ENCODE assay signal across 22 mouse cellular contexts in the genomic region with DNA sequence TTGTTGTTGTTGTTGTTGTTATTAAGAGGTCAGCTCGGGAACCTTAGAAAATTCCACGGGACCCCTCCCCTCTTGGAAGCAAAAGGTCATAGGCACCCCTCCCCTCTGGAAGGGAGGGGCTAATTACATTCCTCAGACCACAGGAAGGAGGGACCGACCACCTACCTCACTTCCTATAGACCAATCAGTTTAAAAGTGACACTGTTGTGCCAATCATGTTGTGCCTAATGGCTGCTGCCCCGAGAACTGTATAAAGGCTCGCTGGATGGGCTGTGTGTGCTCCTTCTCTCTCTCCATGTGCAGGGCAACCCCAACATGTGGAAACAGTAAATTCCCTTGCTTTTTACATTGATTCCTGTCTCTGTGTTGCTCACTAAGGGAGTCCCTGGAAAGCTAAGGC.
A peak's percentile ranks its signal among the peaks of the same experiment; 100 is the strongest.
DNase-seq lines count a peak whose midpoint lies in the region; ATAC-seq and TF ChIP-seq lines count a peak whose summit lies in the region.
"Had no signal": no experiment of that assay in that cellular context is flagged by ENCODE, and none has a peak within 500 bp of the region (broad histone marks: within the 10 kb centered on the region; RNA-seq: fewer than 3 reads in every experiment).

No protein-coding gene starts in this region.

- no peaks in the 10 kb centered on the region for H3K4me1 ChIP-seq in forebrain, embryonic 11.5 days (replicated peaks; ENCODE audit: control insufficient read depth, insufficient read depth, low read length)
- H3K4me1 ChIP-seq in forebrain, embryonic 15.5 days, result 0 out of 2 replicates have a peak, but pooled peaks cover 8% of the 10 kb centered on the region
- H3K4me1 ChIP-seq in hindbrain, embryonic 11.5 days (replicated peaks; ENCODE audit: control insufficient read depth, insufficient read depth, low read length), result no peaks in the 10 kb centered on the region
- no peaks in the 10 kb centered on the region for H3K4me1 ChIP-seq in hindbrain, postnatal 0 days (ENCODE audit: insufficient read depth, low read length)
- H3K4me1 ChIP-seq in midbrain, embryonic 13.5 days (replicated peaks), result peaks cover 6% of the 10 kb centered on the region; the same call in 1 of the 2 replicates
- H3K4me1 ChIP-seq in heart, embryonic 12.5 days (replicated peaks), result no peaks in the 10 kb centered on the region
- H3K4me1 ChIP-seq: embryonic facial prominence, embryonic 13.5 days; heart, embryonic 10.5 days; heart, embryonic 15.5 days; hindbrain, embryonic 15.5 days had no signal

- 75% methylated on average over 5 of the region's 5 CpGs for WGBS in forebrain, embryonic 11.5 days
- WGBS in forebrain, embryonic 15.5 days, result 63% methylated on average over 5 of the region's 5 CpGs
- WGBS in hindbrain, embryonic 11.5 days, result 80% methylated on average over 5 of the region's 5 CpGs
- WGBS in hindbrain, postnatal 0 days, result 80% methylated on average over 5 of the region's 5 CpGs
- 57% methylated on average over 5 of the region's 5 CpGs for WGBS in midbrain, embryonic 13.5 days
- WGBS in heart, embryonic 12.5 days, result 63% methylated on average over 5 of the region's 5 CpGs

- H3K27ac ChIP-seq in forebrain, embryonic 11.5 days (ENCODE audit: low read depth, low read length), result no peak overlapping the region
- H3K27ac ChIP-seq in forebrain, embryonic 15.5 days (replicated peaks), result no peak overlapping the region
- H3K27ac ChIP-seq in hindbrain, embryonic 11.5 days (ENCODE audit: low read depth, low read length), result no peak overlapping the region
- H3K27ac ChIP-seq in hindbrain, postnatal 0 days, result no peak overlapping the region
- H3K27ac ChIP-seq in midbrain, embryonic 13.5 days, result no peak overlapping the region
- no peak overlapping the region for H3K27ac ChIP-seq in heart, embryonic 12.5 days (ENCODE audit: poor library complexity, severe bottlenecking)
- H3K27ac ChIP-seq: embryonic facial prominence, embryonic 13.5 days; heart, embryonic 10.5 days; heart, embryonic 15.5 days; hindbrain, embryonic 15.5 days had no signal

- H3K9me3 ChIP-seq in forebrain, embryonic 11.5 days (ENCODE audit: control insufficient read depth, low read length), result no peaks in the 10 kb centered on the region
- no peaks in the 10 kb centered on the region for H3K9me3 ChIP-seq in forebrain, embryonic 15.5 days
- H3K9me3 ChIP-seq in hindbrain, embryonic 11.5 days (ENCODE audit: control insufficient read depth, low read length), result no peaks in the 10 kb centered on the region
- H3K9me3 ChIP-seq in hindbrain, postnatal 0 days (ENCODE audit: low read length), result no peaks in the 10 kb centered on the region
- no peaks in the 10 kb centered on the region for H3K9me3 ChIP-seq in midbrain, embryonic 13.5 days
- no peaks in the 10 kb centered on the region for H3K9me3 ChIP-seq in heart, embryonic 12.5 days (replicated peaks)
- H3K9me3 ChIP-seq: embryonic facial prominence, embryonic 13.5 days; heart, embryonic 10.5 days; heart, embryonic 15.5 days; hindbrain, embryonic 15.5 days had no signal

- H3K27me3 ChIP-seq in forebrain, embryonic 11.5 days (ENCODE audit: control insufficient read depth, insufficient read depth, low read length), result no peaks in the 10 kb centered on the region
- H3K27me3 ChIP-seq in forebrain, embryonic 15.5 days, result no peaks in the 10 kb centered on the region
- no peaks in the 10 kb centered on the region for H3K27me3 ChIP-seq in hindbrain, embryonic 11.5 days (ENCODE audit: control insufficient read depth, insufficient read depth, low read length)
- no peaks in the 10 kb centered on the region for H3K27me3 ChIP-seq in hindbrain, postnatal 0 days (ENCODE audit: insufficient read depth, low read length)
- no peaks in the 10 kb centered on the region for H3K27me3 ChIP-seq in midbrain, embryonic 13.5 days
- no peaks in the 10 kb centered on the region for H3K27me3 ChIP-seq in heart, embryonic 12.5 days (replicated peaks)
- H3K27me3 ChIP-seq: embryonic facial prominence, embryonic 13.5 days; heart, embryonic 15.5 days; hindbrain, embryonic 15.5 days had no signal

- no peaks in the 10 kb centered on the region for H3K36me3 ChIP-seq in forebrain, embryonic 11.5 days (ENCODE audit: control insufficient read depth, insufficient read depth, low read length)
- H3K36me3 ChIP-seq in forebrain, embryonic 15.5 days, result no peaks in the 10 kb centered on the region
- no peaks in the 10 kb centered on the region for H3K36me3 ChIP-seq in hindbrain, embryonic 11.5 days (ENCODE audit: control insufficient read depth, insufficient read depth, low read length)
- no peaks in the 10 kb centered on the region for H3K36me3 ChIP-seq in hindbrain, postnatal 0 days (ENCODE audit: insufficient read depth, low read length)
- H3K36me3 ChIP-seq in midbrain, embryonic 13.5 days, result no peaks in the 10 kb centered on the region
- H3K36me3 ChIP-seq in heart, embryonic 12.5 days, result no peaks in the 10 kb centered on the region
- H3K36me3 ChIP-seq: embryonic facial prominence, embryonic 13.5 days; heart, embryonic 10.5 days; heart, embryonic 15.5 days; hindbrain, embryonic 15.5 days had no signal

- no peak overlapping the region for H3K4me3 ChIP-seq in forebrain, embryonic 11.5 days (ENCODE audit: low read depth, low read length)
- H3K4me3 ChIP-seq in forebrain, embryonic 15.5 days, result no peak overlapping the region
- H3K4me3 ChIP-seq in hindbrain, embryonic 11.5 days (ENCODE audit: low read depth, low read length), result no peak overlapping the region
- no peak overlapping the region for H3K4me3 ChIP-seq in hindbrain, postnatal 0 days (ENCODE audit: low read length)
- H3K4me3 ChIP-seq in midbrain, embryonic 13.5 days (replicated peaks), result no peak overlapping the region
- no peak overlapping the region for H3K4me3 ChIP-seq in heart, embryonic 12.5 days
- H3K4me3 ChIP-seq: embryonic facial prominence, embryonic 13.5 days; heart, embryonic 10.5 days; heart, embryonic 15.5 days; hindbrain, embryonic 15.5 days had no signal

- no peak overlapping the region for H3K4me2 ChIP-seq in forebrain, embryonic 11.5 days (ENCODE audit: low read depth, low read length, severe bottlenecking)
- no peak overlapping the region for H3K4me2 ChIP-seq in forebrain, embryonic 15.5 days (replicated peaks)
- no peak overlapping the region for H3K4me2 ChIP-seq in hindbrain, embryonic 11.5 days (replicated peaks; ENCODE audit: low read depth, low read length)
- no peak overlapping the region for H3K4me2 ChIP-seq in hindbrain, postnatal 0 days (ENCODE audit: low read depth, low read length)
- H3K4me2 ChIP-seq in midbrain, embryonic 13.5 days (replicated peaks), result no peak overlapping the region
- no peak overlapping the region for H3K4me2 ChIP-seq in heart, embryonic 12.5 days
- H3K4me2 ChIP-seq: embryonic facial prominence, embryonic 13.5 days; heart, embryonic 15.5 days; hindbrain, embryonic 15.5 days had no signal

- ATAC-seq in forebrain, embryonic 11.5 days (replicated peaks; ENCODE audit: low FRiP score), result peak; percentile 69
- ATAC-seq in forebrain, embryonic 15.5 days (replicated peaks), result no peak; the same call in 1 of the 2 replicates
- peak; percentile 53; the same call in 1 of the 2 replicates for ATAC-seq in hindbrain, embryonic 11.5 days (ENCODE audit: low FRiP score)
- ATAC-seq in hindbrain, postnatal 0 days, result no peak
- peak; percentile 74 for ATAC-seq in midbrain, embryonic 13.5 days
- no peak for ATAC-seq in heart, embryonic 12.5 days (ENCODE audit: insufficient number of reproducible peaks, low FRiP score)
- ATAC-seq: CD4-positive, CD25-positive, alpha-beta regulatory T cell, adult 4 months had no signal

- no peak overlapping the region for H3K9ac ChIP-seq in forebrain, embryonic 11.5 days (ENCODE audit: low read length)
- H3K9ac ChIP-seq in forebrain, embryonic 15.5 days (replicated peaks), result no peak overlapping the region
- no peak overlapping the region for H3K9ac ChIP-seq in hindbrain, embryonic 11.5 days (ENCODE audit: low read depth, low read length)
- H3K9ac ChIP-seq in hindbrain, postnatal 0 days (replicated peaks; ENCODE audit: low read length), result no peak overlapping the region
- no peak overlapping the region for H3K9ac ChIP-seq in midbrain, embryonic 13.5 days (replicated peaks)
- H3K9ac ChIP-seq in heart, embryonic 12.5 days, result no peak overlapping the region
- H3K9ac ChIP-seq: embryonic facial prominence, embryonic 13.5 days; heart, embryonic 15.5 days; hindbrain, embryonic 15.5 days had no signal

- TF ChIP-seq CTCF in hindbrain, postnatal 0 days (IDR thresholded peaks at IDR 0.05; ENCODE audit: low read depth), result no peak

- no peak for DNase-seq in forebrain, embryonic 11.5 days (ENCODE audit: low spot score)
- no peak for DNase-seq in hindbrain, embryonic 11.5 days (ENCODE audit: low spot score)
- no peak for DNase-seq in hindbrain, postnatal 0 days (ENCODE audit: low spot score)
- peak; percentile 8 for DNase-seq in ES-CJ7 (ENCODE audit: low read depth, low spot score)
- DNase-seq in kidney, postnatal 36 days, result no peak
- DNase-seq: adrenal gland, adult 2 months; adrenal gland, postnatal 25 days; B cell, adult 2 months; cerebellum, adult 18-20 months; cerebellum, adult 9-11 months; cerebellum, postnatal 36 days; gastrocnemius, postnatal 10 days; heart, adult 18-20 months; heart, postnatal 14 days had no signal

Comparison
In these comparisons a context has a peak if more than half of its experiments do, and no peak if none do; other contexts are left out.
1. ATAC-seq: peak in forebrain, embryonic 11.5 days (single experiment), hindbrain, embryonic 11.5 days (single experiment) and midbrain, embryonic 13.5 days (single experiment); none in forebrain, embryonic 15.5 days (single experiment), hindbrain, postnatal 0 days (single experiment) and heart, embryonic 12.5 days (single experiment).